Mouse (Mus musculus): ENCODE data around the gene Olfr1368.

The Olfr1368 gene

GRCm38 (mm10) chr13:21109759-21110158 lies 35.9 kb downstream of the Olfr1368 start:
- in situ Hi-C loops (cut with MboI; ENCODE audit: unreplicated experiment in 2 of 2) = no loop called here
